Mouse (Mus musculus) cerebellum, adult 11-12 months (tissue): Measurements from ENCODE around the gene E330034G19Rik.
"Not testable (repeated sequence)": the region's sequence is repeated elsewhere in the genome, so short reads cannot be mapped to it uniquely, and the experiment has no call there.

ENCODE experiments used
- DNase-seq: peaks from one replicate; pipeline ENCODE4 v3.0.0; 2022

E330034G19Rik gene

DNA sequence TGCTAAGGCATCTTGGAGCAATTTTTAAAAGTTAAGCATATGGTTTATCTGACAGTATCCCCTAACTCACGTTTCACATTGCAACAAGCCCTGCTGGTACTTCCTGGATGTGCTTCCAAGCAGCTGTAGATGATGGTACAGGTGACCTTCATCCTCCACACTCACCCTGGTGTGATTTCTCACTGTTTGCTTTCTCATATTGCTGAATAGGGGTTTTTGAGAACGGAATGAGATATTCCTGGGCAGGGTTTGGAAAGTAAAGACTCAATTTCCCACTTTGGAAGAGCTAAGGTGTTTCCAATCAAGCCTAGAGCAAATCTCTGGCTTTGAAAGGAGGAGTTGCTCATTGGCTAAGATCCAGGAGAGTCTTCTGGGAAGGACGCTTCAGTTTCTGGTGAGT, at the start of gene E330034G19Rik:
TSS of gene E330034G19Rik (plus strand) at position 301 of the 400 bp plus-strand sequence.
- DNase-seq: no peak

DNA sequence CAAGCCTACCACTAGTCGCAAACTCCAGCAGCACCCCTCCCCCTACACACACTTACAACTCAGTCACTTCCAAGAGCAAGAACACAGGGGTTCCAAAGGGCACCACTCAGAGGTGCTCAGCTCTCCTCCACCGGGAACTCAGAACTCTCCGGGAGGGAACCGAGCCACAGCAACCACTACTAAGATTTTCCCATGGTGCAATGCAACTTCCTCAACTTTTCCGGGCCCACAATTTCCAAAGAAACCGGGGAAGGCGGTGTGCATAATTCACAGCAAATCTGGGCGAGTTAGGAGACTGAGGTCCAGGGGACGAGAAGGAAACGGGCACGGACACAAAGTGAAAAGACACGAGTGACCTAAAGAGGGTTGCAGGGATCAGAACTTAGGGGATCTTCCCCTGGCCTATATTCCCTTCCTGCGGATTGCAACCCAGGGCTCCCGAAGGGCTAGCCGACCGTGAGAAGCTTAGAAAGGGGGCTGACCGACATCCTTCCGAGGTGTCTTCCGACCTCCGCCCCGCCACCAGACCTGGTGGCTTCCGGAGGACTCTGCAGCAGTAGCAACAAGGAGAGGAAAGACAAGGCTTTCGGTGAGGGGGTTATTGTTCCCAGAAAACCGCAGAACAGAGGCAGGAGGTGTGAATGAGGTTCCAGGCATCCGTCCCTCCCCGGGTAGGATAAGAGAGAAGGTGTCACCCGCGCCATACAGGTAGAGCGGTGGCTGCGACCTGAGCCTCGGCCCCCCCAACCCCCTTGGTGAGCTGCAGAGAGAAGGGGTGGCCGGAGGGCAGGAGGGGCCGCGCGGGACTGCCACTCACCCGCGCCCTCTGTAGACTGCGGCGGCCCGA, 48.5 kb upstream of the E330034G19Rik start:
- DNase-seq: peak; percentile 26

GRCm38 (mm10) chr14:24245177-24246081, 47.6 kb upstream of the E330034G19Rik start, which contains the start of gene Dlg5:
Dlg5 (minus strand) TSS chr14:24245920.
- peak; percentile 69 for DNase-seq

DNA sequence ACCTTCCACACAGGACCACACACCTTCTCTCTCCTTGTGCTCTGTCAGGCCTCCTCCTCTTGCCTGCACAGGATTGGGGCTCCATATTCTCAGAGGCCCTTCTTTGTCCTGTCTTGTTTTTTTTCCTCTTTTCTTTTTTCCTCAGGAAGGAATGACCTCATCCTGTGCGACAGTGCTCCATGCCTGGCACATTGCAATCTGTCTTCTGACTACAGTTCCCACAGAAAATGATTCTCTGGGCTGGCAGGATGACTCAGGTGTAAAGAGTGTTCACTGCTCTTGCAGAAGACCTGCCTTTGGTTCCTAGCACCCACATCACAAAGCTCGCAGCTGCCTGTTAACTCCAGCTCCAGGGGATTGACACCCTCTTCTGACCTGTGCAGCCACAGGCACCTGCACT, 43.1 kb upstream of the E330034G19Rik start:
- DNase-seq: no peak

- DNase-seq: no peak
Measured at GRCm38 (mm10) chr14:24251326-24251725, 41.7 kb upstream of the E330034G19Rik start.

DNA sequence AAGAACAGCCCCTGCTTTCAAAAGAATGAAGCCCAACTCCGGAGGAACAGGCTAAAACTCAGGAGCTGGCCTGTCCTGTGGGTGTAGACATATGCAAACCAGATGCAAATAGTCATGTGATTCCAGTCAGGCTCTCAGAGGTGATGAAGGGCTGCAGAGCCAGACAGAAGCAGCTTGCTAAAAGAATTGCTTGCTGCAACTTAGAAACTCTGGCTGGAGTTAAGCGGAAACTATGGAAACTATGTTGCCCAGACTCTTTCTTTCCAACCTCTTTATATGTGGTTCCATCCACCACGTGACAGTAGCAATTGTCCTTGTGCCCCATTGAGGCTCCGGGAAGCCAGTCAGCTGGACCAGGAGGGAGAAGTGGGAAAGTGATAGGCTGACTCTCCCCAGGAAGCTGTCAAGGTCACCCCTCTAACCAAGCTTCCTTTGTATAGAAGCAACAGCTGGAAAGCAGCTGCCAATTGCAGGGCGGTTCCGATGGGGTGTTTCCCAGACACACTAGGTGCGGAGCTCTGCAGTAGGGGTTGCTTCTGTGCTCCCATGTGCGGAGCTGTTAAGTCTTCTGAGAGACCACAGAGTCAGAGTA, 39.3 kb upstream of the E330034G19Rik start:
- DNase-seq: no peak

DNA sequence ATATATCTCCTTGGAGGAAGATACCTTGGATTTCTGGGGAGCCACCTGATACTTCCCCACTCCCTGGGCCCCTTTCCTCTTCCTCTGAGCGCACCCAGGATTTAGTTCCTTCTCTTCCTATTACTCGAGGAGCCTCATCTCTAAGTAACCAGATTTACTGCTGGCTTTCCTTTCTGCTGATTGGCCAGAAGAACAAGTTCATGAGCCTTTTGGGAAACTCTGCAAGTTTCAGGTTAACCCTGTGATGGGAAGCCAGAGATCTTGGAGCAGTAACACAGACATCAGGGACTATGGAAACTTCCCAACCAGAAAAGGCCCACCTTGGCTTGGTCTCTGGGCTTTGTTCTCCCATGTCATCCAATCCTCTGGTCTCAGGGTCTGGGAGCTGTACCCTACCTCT, 37.1 kb upstream of the E330034G19Rik start:
- DNase-seq: no peak

GRCm38 (mm10) chr14:24260391-24260790, 32.6 kb upstream of the E330034G19Rik start:
- DNase-seq: no peak

GRCm38 (mm10) chr14:24262382-24262781, 30.6 kb upstream of the E330034G19Rik start:
- DNase-seq: no peak

- DNase-seq: no peak
Measured at GRCm38 (mm10) chr14:24262915-24263314, 30.1 kb upstream of the E330034G19Rik start.

GRCm38 (mm10) chr14:24269571-24269970, 23.4 kb upstream of the E330034G19Rik start:
- DNase-seq: no peak

- DNase-seq: no peak
Measured at GRCm38 (mm10) chr14:24273575-24273974, 19.4 kb upstream of the E330034G19Rik start.

- DNase-seq: no peak
Measured at GRCm38 (mm10) chr14:24275534-24275933, 17.5 kb upstream of the E330034G19Rik start.

- DNase-seq: no peak
Measured at GRCm38 (mm10) chr14:24281278-24281677, 11.7 kb upstream of the E330034G19Rik start.

- no peak for DNase-seq
Measured at GRCm38 (mm10) chr14:24282276-24282675, 10.7 kb upstream of the E330034G19Rik start.

DNA sequence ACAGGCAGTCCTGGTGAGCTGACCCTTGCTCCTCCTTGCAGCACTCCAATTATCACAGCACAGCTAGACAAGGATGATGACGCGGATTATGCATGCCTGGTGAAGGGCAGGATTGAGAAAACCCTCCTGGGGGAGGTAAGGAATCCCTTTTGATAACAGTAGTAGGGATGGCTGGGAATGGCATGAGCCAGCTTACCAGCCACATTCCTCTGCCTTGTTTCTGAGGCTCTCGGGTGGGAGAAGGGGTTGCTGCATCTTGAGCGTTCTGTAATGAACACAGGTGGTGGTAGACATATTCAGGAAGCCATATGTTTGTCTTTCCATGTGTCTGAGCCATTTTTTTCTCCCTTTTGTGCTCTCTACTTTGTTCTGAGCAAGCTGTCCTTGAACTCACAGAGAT, 6.9 kb upstream of the E330034G19Rik start:
- no peak for DNase-seq

DNA sequence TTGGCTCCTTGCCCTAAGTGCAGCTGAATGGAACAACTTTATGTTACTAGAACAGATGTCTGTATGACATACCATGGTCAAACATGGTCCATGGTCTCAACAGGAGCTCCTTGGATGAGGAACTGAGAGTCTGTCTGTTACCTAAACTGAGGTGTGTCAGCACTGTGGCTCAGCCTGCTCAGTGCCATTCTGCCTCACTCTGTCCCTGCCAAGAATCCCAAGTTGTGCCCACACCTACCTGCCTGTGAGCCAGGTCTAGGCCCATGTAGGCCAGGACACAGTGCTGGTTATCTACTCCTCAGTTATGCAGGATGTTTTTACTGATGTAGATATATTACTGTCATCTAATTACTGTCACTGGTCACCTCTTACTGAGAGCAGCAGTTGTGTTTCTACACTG, 2.3 kb upstream of the E330034G19Rik start:
- no peak for DNase-seq

DNA sequence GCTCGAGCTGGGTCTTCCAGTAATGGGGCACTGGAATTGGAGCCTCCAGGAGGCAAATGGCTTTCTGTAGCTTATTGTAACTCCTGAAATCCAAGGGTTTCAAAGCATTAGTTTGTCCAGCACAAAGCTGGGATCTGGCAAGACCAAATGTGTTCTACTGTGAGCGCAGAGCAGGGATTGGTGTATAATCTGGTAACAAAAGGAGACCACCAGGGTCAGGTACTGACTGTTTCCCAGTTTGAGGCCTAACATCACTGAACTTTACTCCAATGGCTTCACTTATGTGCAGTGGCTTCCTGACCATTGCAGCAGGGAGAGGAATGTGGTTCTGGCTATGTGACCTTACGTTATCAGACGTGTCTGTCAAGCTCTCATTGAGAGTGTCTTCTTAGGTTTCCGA, 617 bp downstream of the E330034G19Rik start:
- no peak for DNase-seq

- DNase-seq: not testable (repeated sequence)
Measured at GRCm38 (mm10) chr14:24302126-24302525, 9.1 kb downstream of the E330034G19Rik start.

- no peak for DNase-seq
Measured at GRCm38 (mm10) chr14:24306667-24307066, 13.7 kb downstream of the E330034G19Rik start.

GRCm38 (mm10) chr14:24307146-24307545, 14.1 kb downstream of the E330034G19Rik start:
- DNase-seq: no peak

- peak; percentile 17 for DNase-seq
Measured at GRCm38 (mm10) chr14:24311110-24311509, 18.1 kb downstream of the E330034G19Rik start.

DNA sequence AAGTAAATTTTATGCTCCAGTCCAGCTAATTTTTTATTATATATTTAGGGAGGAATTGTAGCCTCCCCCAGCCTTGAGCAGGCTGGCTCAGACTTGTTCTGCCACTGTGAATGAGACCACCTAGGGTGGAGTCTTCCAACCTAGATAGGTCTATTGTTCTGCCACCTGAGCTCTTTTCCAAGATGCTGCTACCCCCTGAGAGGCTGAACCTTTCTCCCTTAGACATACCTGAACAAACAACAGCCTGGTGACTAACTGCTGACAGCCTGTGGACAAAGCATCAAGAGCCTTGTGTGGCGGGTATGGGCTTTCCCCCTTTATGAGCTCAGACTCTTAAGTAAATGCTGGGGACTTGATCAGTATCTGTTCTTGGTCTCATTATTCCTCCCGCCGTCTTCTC, 54.0 kb downstream of the E330034G19Rik start:
- not testable (repeated sequence) for DNase-seq
